Mouse (Mus musculus) common myeloid progenitor, adult 5-6 weeks (primary cell): ENCODE results near the gene Wdr5b. TPM values are rescaled to one million over a fixed set of nuclear protein-coding genes. Genes with fewer than 3 reads are reported as not detected.
"Not testable (repeated sequence)": the region's sequence is repeated elsewhere in the genome, so short reads cannot be mapped to it uniquely, and the experiment has no call there.

Source experiments
- ATAC-seq: replicated peaks from 2 replicates; pipeline ENCODE4 v1.8.0; 2016; ENCODE audit warnings: low read depth, mild to moderate bottlenecking, moderate TSS enrichment, inconsistent platforms; ENCODE audit not compliant: poor library complexity, severe bottlenecking
- total RNA-seq: library from RNA; stranded (forward); fragments of 200-1000, 187-1606 nt; gene quantifications from 2 replicates; pipeline ENCODE4 v1.2.3, GENCODE M21; 2017

Gene Wdr5b
- total RNA-seq = 8.1 and 11.0 TPM in 2 replicates

- ATAC-seq = peak; percentile 94
These were observed at the start of gene Wdr5b for GRCm38 (mm10) chr16:36040640-36041624. Wdr5b (plus strand) TSS chr16:36041190.

GRCm38 (mm10) chr16:35992391-35992790 is 48.6 kb upstream of the Wdr5b start:
- no peak for ATAC-seq

GRCm38 (mm10) chr16:35993316-35993715 is 47.7 kb upstream of the Wdr5b start:
- ATAC-seq = no peak

GRCm38 (mm10) chr16:35998852-35999251 is 42.1 kb upstream of the Wdr5b start:
- not testable (repeated sequence) for ATAC-seq

GRCm38 (mm10) chr16:36008396-36008795 is 32.6 kb upstream of the Wdr5b start:
- no peak for ATAC-seq

- no peak for ATAC-seq
These were observed 24.7 kb upstream of the Wdr5b start for GRCm38 (mm10) chr16:36016335-36016734.

- ATAC-seq = not testable (repeated sequence)
These were observed 12.9 kb upstream of the Wdr5b start for GRCm38 (mm10) chr16:36028120-36028519.

GRCm38 (mm10) chr16:36041625-36042020 is 633 bp downstream of the Wdr5b start:
- no peak for ATAC-seq

GRCm38 (mm10) chr16:36043073-36043472 is 2.1 kb downstream of the Wdr5b start:
- ATAC-seq = no peak

- no peak for ATAC-seq
These were observed 3.0 kb downstream of the Wdr5b start for GRCm38 (mm10) chr16:36043964-36044363.

- ATAC-seq = no peak
These were observed 6.5 kb downstream of the Wdr5b start for GRCm38 (mm10) chr16:36047538-36047937.

- no peak for ATAC-seq
These were observed 10.5 kb downstream of the Wdr5b start for GRCm38 (mm10) chr16:36051491-36051890.

GRCm38 (mm10) chr16:36053524-36054275 is 12.7 kb downstream of the Wdr5b start:
- no peak for ATAC-seq

GRCm38 (mm10) chr16:36054920-36055319 is 13.9 kb downstream of the Wdr5b start:
- ATAC-seq = no peak

- no peak for ATAC-seq
These were observed 15.4 kb downstream of the Wdr5b start for GRCm38 (mm10) chr16:36056416-36056815.

- ATAC-seq = no peak
These were observed 17.0 kb downstream of the Wdr5b start for GRCm38 (mm10) chr16:36057933-36058475.

GRCm38 (mm10) chr16:36062534-36062933 is 21.5 kb downstream of the Wdr5b start:
- not testable (repeated sequence) for ATAC-seq

- no peak for ATAC-seq
These were observed 22.3 kb downstream of the Wdr5b start for GRCm38 (mm10) chr16:36063315-36063714.

- ATAC-seq = no peak
These were observed 23.9 kb downstream of the Wdr5b start for GRCm38 (mm10) chr16:36064904-36065303.

GRCm38 (mm10) chr16:36067694-36068093 is 26.7 kb downstream of the Wdr5b start:
- ATAC-seq = no peak

- no peak for ATAC-seq
These were observed 27.4 kb downstream of the Wdr5b start for GRCm38 (mm10) chr16:36068356-36068755.
